Mouse (Mus musculus): ENCODE data around the gene Mfap2. TPM values are rescaled to one million over a fixed set of nuclear protein-coding genes. Genes with fewer than 3 reads are reported as not detected.

The Mfap2 gene
- 10 to 100 TPM; 37.0 to 39.0 TPM for total RNA-seq (2021)

DNA sequence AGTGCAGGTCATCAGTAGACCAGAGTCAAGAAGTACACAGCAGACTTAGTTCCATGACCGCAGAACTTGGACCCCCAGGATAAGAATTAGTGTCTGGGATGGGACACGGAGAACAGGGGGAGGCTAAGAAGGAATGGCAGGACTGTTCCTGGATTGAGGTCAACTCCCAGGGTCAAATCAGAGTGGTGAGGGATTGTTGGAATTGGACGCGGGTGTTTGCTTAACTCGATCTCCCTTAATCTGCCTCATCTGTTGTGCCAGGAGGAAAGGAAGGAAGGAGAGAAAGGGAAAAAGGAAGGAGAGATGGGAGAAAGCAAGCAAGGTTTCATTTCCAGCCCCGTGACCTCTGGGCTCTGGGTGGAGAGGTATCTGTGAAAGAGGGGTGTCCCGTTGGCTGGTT lies at the start of gene Mfap2:
Gene Mfap2, plus strand, starts transcription at position 301 of the 400 bp plus-strand sequence.
- intact Hi-C loops (cut with DNase I), result no loop called here
- DNase-seq, result no peak

DNA sequence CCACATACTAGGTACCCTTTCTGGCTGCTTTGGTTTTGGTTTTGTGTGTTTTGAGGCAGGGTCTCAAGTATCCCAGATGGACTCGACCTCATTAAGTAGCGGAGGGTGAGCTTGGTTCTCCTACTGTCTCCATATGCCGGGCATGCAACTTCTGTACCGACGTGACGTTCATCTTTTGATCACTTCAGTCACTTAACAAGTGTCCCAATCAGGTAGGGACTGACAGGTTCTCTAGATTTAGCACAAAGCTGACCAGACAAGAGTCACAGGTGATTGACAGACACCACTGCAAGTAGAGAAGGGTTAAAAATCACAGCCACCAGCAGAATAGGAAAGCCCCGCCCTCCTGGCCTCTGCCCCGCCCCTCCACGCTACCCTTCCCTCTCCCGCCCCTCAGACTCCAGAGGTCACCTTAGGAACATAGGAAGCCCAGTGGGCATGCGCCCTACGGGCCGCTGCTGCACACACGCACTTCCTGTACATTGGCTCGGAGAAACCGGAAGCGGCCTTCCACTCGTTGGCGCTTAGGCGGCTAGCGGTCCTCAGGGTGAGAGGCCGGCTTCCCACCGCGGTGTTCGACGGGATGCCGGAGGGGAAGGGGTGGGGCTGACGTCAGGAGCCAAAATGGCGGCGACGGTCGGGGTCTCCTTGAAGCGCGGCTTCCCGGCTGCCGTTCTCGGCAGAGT lies 49.3 kb upstream of the Mfap2 start, which contains the start of gene Sdhb:
Gene Sdhb, plus strand, starts transcription at position 423 of the 686 bp plus-strand sequence.
- DNase-seq, result peak; percentile 97
- intact Hi-C loops (cut with DNase I), result loop anchor here (5.0 kb wide), 1 partner anchor 71 kb away; no protein-coding TSS in a partner anchor

DNA sequence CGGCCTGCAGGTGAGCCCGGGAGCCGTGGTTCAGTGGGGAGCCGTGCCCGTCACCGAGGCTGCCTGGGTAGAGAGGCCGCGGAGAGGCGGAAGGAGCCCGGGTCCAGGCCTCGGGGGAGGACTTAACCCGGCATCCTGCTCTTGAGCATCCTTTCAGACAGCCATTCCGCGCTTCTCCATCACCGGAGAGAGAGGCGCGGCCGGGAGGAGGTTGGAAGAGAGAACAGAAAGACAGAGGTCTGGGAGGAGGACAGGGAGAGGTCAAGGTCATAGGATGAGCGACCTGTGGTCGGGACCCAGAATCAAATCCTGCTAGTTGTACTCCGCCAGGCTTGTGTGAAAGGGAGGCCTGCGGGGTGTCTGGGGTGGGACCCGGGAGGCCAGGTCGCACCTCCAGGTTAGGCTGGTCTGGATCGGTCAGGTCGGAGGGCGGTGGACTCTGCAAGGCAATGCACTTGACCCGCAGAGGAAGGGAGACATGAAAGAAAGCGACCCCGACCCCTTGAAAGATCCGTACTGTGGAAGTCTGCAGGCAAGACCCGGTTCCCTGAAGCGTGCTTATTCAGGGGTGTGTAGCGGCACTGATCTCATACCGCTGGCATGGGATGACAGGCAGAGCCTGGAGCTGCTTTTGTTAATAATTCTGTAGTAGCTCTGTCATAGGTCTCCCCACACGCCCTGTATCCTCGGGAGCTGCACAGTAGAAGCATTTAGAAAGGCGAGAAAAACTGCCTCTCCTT lies 48.6 kb upstream of the Mfap2 start:
- no peak for DNase-seq
- intact Hi-C loops (cut with DNase I), result loop anchor here (5.0 kb wide), 1 partner anchor 71 kb away; no protein-coding TSS in a partner anchor

DNA sequence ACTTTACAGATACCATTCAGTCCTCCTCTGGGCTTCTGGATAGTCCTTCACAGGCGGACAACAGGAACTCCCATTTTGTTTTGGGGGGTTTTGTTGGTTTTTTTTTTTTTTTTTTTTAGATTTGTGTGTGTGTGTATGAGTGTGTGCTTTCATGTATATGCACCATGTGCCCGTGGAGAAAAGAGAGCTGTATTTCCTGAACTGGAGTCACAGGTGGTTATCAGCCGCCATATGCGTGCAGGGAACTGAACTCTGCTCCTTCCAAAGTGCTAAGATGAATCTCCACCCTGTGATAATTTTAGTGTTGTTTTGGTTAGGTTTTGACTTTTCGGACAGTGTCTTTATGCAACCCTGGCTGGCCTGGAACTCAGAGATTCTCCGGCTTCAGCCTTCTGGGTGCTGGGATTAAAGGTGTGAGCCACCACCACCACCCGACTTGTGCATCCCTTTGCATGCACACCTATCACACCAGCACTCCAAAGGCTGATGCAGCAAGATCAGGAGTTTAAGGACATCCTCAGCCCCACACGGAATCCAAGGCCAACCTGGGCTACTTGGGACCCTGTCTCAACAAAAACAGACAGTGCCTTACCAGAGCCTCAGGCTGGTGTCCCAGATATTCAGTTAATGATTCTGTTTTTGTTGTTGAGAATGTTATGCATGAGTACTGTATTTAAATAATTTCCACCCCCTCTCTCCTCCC lies 47.9 kb upstream of the Mfap2 start:
- intact Hi-C loops (cut with DNase I), result loop anchor here (5.0 kb wide), 1 partner anchor 70 kb away; no protein-coding TSS in a partner anchor
- no peak for DNase-seq

DNA sequence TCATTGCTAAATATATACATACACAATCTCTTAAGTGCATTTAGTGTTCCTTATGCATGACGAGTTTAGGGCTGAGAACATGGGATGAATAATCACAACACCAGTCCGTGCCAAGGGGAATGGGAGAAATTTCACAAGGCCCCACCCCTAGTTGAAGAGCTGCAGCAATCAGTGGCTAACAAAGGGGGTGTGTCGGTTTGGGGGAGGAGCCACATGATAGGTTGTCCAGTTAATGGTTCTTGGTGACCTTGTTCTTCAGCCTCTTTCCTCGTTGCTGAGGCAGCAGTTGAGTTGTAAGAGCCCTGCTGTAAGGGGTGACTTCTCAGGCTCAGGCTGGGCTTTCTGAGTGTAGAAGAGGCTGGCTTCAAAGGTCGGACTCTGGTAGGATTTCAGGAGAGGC lies 47.3 kb upstream of the Mfap2 start:
- intact Hi-C loops (cut with DNase I), result loop anchor here (5.0 kb wide), 1 partner anchor 69 kb away; no protein-coding TSS in a partner anchor
- DNase-seq, result no peak

DNA sequence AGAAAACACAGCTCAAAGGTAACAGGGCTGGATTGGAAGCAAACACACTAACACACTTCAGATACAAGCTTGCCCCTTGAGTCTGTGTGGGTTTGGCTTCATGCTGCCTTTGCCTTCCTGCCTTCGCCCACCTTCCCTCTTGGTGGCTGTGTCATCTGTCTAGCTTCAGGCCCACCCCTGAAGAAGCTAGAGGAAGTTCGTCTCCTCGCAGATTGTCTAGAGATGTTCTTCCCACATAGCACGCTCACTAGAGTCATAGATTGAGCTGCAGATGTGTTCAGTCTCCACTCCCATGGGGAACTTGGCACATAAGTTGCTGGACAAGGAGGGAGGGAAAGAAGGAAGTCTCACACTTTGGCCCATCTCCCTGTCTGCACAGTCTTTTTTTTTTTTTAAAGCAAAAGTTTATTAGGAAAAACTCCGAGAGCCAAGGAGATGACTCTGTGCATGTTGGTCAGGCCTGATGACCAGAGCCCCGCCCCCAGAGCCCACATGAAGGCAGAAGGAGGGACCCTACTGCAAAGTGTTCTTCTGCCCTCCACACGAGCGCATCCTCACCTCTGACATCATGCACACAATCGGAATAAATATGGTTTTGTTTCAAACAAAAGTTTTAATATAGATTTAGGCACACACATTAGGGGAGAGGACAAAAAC lies 46.1 kb upstream of the Mfap2 start:
- intact Hi-C loops (cut with DNase I), result loop anchor here (5.0 kb wide), 1 partner anchor 68 kb away; no protein-coding TSS in a partner anchor
- DNase-seq, result no peak

DNA sequence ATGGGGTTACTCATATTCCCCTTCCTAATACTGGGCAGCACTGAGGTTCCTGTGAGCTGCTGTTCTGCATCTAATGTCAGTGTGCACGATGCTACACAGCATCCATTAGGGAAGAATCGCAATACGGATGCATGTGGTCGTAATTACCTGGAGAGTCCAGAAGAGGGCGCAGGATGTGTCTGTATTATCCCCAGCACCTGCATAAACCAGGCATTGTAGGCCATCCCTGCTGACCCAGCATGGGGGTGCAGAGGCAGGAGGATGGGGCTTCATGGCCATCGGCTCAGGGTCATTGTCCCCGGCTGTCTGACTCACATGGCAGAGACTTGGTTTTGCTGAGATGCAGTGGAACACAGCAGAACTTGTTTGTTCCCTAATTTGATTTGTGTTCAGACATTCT lies 45.6 kb upstream of the Mfap2 start:
- intact Hi-C loops (cut with DNase I), result loop anchor here (5.0 kb wide), 1 partner anchor 68 kb away; no protein-coding TSS in a partner anchor
- peak; percentile 77 for DNase-seq

DNA sequence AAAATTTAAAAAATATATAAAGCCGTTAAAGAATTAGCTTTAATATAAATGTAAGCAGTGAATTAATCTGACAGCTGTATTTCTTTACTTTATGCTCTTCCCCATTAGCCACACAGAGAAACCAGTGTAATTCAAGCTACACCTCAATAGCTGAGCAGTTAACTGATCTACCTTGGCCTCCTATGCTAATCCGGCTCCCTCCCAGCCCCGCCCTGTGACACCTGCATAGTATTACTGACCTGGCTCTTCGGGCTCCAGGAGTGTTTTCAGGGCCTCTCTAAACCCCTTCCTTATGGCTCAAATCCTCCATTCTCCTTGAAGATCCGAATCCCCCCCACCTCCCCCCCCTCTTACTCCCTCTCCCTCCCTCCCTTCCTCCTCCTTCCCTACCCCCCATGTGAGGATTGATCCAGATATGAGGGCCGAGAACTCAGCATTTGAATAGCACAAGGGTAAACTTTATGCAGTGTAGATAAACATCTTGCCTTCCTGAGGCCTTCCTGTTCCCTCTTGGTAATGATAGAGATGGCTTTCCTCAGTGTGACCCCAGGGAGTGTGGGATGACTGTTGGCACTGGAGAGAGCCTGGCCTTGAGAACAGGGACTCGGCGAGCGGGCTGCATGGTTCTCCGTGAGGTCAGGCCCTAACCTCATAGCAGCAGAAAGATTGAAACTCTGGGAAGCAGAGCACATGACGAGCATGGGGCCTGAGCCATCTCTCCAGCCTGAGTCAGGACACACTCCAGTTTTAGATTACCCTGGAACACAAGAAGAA lies 42.6 kb upstream of the Mfap2 start:
- intact Hi-C loops (cut with DNase I), result no loop called here
- no peak for DNase-seq

DNA sequence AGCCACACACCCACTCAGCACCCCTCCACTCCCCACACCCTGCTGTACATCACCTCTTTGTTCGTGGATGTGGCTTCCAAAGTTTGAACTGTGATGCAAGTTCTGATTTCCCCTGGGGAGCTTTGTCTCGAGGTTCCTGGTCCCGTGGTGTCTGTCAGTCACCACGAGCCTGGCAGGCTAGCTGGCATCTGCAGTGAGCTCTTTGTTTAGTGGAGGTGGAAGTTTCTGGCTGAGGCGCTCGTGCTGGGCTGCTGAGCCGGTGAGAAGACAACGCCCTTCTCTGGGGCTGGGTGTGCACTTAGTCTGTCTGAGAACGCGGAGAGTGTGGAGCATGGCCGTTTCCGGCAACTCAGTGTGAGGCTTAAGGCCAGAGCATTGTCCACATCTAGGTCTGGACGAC lies 38.5 kb upstream of the Mfap2 start:
- intact Hi-C loops (cut with DNase I), result no loop called here
- DNase-seq, result no peak

DNA sequence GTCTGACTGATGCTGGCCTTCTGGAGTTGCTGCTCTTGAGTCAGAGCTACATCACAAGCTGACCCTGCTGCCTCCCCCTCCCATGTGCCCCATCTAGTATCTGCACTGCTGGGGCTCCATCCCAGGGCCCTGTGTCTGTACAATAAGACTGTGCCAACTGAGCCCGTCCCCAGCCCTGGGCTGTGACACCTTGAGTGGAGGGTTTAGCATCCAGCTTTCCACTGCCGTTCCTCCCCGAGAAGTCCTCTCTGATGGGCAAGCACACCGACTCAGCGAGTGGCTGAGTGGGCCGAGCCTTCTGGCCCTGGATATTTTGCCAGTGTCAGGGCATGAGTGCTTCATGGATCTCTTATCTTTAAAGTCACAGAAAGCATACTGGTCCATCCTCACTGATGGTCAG lies 35.8 kb upstream of the Mfap2 start:
- no peak for DNase-seq
- intact Hi-C loops (cut with DNase I), result no loop called here

DNA sequence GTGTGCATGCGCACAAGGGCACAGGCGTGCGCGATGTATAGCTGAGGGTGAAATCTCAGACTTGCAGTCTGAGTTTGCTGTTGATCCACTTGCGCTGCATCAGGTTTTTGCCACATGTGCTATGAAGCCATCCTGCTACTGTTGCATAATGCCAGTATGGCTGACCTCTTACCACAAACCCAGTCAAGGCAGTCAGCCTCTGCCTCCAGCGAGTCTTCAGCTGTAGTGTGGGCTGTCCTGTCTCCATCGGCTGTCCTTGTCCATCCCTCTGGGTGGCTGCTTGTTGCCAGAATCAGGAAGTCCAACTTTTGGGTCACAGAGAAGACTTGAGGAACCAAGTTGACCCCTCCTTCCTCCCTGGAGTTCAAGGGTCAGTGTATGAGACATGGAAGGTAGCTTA lies 34.9 kb upstream of the Mfap2 start:
- intact Hi-C loops (cut with DNase I), result no loop called here
- no peak for DNase-seq

DNA sequence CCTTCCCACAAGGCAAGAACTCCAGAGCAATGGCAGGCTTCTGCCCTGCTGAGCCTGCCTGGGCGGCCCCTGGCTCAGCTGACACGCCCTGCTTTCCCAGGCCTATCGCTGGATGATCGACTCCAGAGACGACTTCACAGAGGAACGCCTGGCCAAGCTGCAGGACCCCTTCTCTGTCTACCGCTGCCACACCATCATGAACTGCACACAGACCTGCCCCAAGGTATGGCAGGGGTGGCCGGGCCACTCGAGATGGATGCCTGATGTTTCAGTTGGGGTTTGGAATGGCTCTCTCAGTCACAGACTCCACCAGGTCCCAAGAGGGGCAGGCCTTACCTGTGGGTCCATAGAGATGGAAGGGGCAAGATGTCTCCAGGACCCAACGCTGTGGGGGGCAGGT lies 32.9 kb upstream of the Mfap2 start:
- intact Hi-C loops (cut with DNase I), result no loop called here

DNA sequence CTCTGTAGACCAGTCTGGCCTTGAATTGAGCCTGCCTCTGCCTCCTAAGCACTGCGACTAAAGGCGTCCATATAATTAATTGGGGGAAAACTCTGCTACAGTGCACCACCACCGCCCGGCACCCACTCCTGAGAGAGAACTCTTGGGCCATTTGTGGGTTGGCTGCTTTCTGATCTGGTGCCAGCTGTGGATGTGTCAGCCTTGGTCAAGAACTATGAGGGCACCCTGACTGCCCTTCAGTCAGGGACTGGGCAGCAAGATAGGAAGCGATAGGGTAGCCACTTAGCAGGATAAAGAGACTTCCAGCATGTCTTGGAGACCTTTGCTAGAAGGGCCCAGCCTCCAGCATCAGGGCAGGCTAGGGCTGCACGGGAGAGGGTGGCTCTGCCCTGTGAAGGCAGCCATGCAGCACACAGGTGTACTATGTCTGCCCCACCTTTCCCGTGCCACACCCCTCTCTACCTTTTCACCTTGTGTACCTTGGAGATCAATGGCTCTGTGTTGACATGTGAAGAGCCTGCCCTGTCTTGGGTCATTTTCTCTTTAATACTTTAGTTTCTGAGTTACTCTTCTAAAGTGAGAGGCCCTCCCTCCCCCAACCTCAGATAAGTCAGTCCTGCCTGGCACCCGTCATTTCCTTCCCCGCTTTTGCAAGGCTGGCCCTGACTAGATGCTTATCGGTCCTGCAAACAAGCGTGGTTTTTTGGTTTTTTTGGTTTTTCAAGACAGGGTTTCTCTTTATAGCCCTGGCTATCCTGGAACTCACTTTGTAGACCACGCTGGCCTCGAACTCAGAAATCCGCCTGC lies 32.1 kb upstream of the Mfap2 start:
- DNase-seq, result no peak
- intact Hi-C loops (cut with DNase I), result no loop called here

More for the DNA sequence above, 32.9 kb upstream of the Mfap2 start:
- no peak for DNase-seq

DNA sequence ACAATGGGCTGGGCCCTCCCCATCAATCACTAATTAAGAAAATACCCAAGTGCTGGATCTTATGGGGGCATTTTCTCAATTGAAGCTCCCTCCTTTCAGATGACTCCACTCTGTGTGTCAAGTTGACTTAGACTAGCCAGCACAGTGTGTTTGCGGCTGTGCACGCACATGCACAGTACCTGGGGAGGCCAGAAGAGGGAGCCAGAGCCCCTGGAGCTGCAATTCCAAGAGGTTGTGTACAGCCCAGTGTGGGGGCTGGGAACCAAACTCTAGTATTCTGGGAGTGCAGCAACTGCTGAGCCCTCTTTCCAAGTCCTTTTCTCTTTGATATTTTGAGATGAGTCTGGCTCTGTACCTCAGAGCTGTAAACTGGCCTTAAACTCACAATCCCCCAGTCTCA lies 28.6 kb upstream of the Mfap2 start:
- DNase-seq, result no peak
- intact Hi-C loops (cut with DNase I), result no loop called here

DNA sequence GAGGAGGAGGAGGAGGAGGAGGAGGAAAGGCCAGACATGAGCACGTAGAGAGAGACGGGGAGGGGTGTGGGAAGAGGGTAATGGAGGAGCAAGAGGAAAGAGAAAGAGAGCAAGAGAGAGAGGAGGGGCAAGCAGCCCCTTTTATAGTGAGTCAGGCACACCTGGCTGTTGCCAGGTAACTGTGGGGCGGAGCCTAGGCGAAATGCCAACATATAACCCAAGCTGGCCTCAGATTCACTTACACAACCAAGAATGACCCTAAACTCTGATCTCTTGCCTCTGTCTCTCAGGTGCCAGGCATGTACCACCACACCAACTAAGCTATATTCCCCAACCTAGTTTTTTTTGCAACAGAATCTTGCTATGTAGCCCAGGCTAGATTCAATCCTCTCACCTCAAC lies 27.4 kb upstream of the Mfap2 start:
- intact Hi-C loops (cut with DNase I), result no loop called here

DNA sequence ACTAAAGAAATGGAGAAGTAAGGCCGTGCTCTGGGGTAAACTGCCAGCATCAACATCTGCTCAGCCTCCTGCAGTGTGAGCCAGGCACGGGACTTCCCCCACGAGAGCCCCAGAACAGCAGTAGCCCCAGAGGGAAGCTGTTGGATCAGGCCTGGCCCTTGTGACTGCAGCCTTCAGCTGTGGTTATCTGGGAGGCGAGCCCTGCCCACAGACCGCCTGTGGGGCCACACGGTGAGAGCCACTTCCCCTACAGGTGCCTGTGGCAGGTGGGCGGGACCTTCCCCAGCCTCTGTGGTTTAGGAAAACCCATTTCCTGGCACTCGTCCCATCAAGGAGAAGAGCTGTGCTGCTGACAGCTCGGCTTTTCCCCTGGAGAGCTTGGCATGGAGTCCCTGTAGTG lies 26.8 kb upstream of the Mfap2 start:
- no peak for DNase-seq

More for the DNA sequence above, 27.4 kb upstream of the Mfap2 start:
- no peak for DNase-seq

DNA sequence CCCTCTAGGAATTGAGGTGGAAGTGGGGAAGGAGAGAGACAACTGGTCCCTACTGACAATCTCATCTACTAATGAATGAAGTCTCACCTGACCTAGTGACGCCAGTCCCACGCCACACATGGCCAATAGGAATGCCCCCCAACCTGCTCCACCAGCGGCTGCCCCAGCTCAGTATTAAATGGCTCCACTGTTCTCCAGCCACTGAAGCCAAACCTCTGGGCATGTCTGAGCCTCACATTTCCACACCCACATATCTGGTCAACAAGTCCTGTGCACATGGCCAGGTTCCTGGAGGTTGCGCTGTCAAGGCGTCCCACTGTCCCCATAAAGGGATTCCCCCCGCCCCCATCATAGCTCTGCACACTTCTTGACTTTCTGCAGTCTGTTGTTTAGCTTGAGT lies 25.7 kb upstream of the Mfap2 start:
- no peak for DNase-seq
- intact Hi-C loops (cut with DNase I), result no loop called here

More for the DNA sequence above, 26.8 kb upstream of the Mfap2 start:
- intact Hi-C loops (cut with DNase I), result no loop called here

DNA sequence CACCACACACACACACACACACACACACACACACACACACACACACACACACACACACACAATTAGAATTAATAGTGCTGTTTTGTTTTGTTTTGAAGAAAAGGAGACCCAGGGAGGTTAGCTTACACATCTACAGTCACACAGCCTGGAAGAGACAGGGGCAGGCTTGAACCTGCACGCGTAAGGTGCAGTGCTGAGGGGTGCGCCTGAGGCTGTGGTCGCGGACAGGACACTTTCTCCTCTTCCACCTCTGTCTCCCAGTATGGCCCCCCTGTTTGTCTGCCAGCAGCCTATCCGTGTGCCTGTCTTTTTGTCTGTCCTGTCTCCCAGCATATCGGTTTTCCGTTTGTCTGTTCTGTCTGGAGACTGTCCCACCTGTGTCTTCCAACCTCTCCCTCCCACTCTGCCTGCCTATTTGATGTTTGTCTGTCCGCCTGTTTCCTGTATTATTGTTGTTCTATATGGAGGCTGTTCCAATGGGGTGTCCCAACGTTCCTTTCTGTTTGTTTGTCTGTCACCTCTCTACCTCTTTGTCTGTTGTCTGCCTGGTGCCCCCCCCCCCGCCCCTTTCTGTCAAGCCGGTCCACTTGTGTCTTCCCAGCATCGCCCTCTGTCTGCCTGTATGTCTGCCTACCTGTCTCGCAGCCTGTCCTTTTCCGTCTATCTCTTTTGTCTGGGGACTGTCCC lies 24.1 kb upstream of the Mfap2 start:
- DNase-seq, result no peak
- intact Hi-C loops (cut with DNase I), result no loop called here

All from left cerebral cortex, postnatal 4 days (tissue).